Mouse (Mus musculus): ENCODE results near the gene Pdp2.
"Not testable (repeated sequence)": the region's sequence is repeated elsewhere in the genome, so short reads cannot be mapped to it uniquely, and the experiment has no call there.

Pdp2 gene

GRCm38 (mm10) chr8:104591133-104591834 lies at the start of gene Pdp2:
Gene Pdp2, plus strand, starts transcription at chr8:104591451.
- DNase-seq = peak; percentile 92

GRCm38 (mm10) chr8:104541515-104541880 lies 49.8 kb upstream of the Pdp2 start:
- no peak for DNase-seq

GRCm38 (mm10) chr8:104542160-104542559 lies 49.1 kb upstream of the Pdp2 start:
- no peak for DNase-seq

- no peak for DNase-seq
These were observed 47.7 kb upstream of the Pdp2 start for GRCm38 (mm10) chr8:104543440-104544045.

GRCm38 (mm10) chr8:104555191-104555590 lies 36.1 kb upstream of the Pdp2 start:
- no peak for DNase-seq

- DNase-seq = no peak
These were observed 34.0 kb upstream of the Pdp2 start for GRCm38 (mm10) chr8:104557226-104557625.

- no peak for DNase-seq
These were observed 30.5 kb upstream of the Pdp2 start for GRCm38 (mm10) chr8:104560731-104561130.

- DNase-seq = peak; percentile 93
These were observed 26.4 kb upstream of the Pdp2 start for GRCm38 (mm10) chr8:104564633-104565456.

GRCm38 (mm10) chr8:104565457-104565798 lies 25.8 kb upstream of the Pdp2 start:
- DNase-seq = no peak

- DNase-seq = peak; percentile 76
These were observed 21.7 kb upstream of the Pdp2 start for GRCm38 (mm10) chr8:104569559-104569958.

GRCm38 (mm10) chr8:104570436-104571343 lies 20.6 kb upstream of the Pdp2 start:
- peak; percentile 93 for DNase-seq

- no peak for DNase-seq
These were observed 14.4 kb upstream of the Pdp2 start for GRCm38 (mm10) chr8:104576820-104577219.

- DNase-seq = not testable (repeated sequence)
These were observed 13.6 kb upstream of the Pdp2 start for GRCm38 (mm10) chr8:104577606-104578005.

GRCm38 (mm10) chr8:104584522-104584921 lies 6.7 kb upstream of the Pdp2 start:
- DNase-seq = no peak

- no peak for DNase-seq
These were observed 967 bp upstream of the Pdp2 start for GRCm38 (mm10) chr8:104590284-104590683.

GRCm38 (mm10) chr8:104591856-104592255 lies 605 bp downstream of the Pdp2 start:
- no peak for DNase-seq

GRCm38 (mm10) chr8:104592566-104592965 lies 1.3 kb downstream of the Pdp2 start:
- no peak for DNase-seq

GRCm38 (mm10) chr8:104593536-104594325 lies 2.5 kb downstream of the Pdp2 start:
- DNase-seq = no peak

GRCm38 (mm10) chr8:104594611-104595362 lies 3.5 kb downstream of the Pdp2 start:
- DNase-seq = no peak

- no peak for DNase-seq
These were observed 4.7 kb downstream of the Pdp2 start for GRCm38 (mm10) chr8:104595773-104596536.
